Mouse (Mus musculus): ENCODE measurements around the gene Mrgprg.

DNA sequence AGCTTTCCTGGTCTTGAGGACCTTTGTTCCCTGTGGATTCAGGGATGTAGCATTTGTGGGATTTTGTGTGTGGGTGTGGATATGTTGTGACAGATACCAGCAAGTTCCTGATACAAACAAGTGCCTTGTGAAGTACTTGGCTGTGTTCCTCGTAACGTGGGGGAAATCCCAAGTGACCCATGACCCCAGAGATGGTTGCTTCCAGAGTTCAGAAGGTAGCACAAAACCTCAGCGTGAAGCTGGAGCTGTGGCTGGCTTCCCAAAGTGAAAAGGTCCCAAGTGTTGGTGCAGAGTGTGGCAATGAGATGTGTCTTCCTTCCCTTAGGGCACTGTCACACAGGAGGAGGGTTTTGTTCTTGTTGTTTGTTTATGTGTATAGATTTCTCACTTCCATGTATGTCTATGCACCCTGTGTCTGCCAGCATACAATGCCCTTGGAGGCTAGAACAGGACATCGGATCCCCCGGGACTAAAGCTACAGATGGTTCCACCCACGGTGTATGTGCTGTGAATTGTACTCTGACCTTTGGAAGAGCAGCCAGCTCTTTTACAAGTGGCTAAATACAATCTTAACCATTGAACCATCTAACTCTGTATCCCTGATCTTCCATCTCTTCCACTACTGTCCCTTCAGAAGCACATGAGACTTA lies 25.7 kb upstream of the Mrgprg start:
- TF ChIP-seq POLR2A (IDR thresholded peaks at IDR 0.05; ENCODE audit: control insufficient read depth, low read depth, low read length) (no peak), CTCF (IDR thresholded peaks at IDR 0.05; ENCODE audit: control insufficient read depth, insufficient read depth, insufficient replicate concordance, low read depth, low read length) (no peak)

Measured in testis, adult 2 months (tissue).